Mouse (Mus musculus) gonadal fat pad, adult 2 months (tissue): ENCODE results near the gene Pde1b. TPM values are rescaled to one million over a fixed set of nuclear protein-coding genes. Genes with fewer than 3 reads are reported as not detected.

Experiments used
- DNase-seq: peaks from one replicate; pipeline ENCODE4 v3.0.0-alpha.2; 2012; ENCODE audit warnings: low read depth
- polyA plus RNA-seq: library from polyadenylated mRNA; depleted of rRNA; stranded (reverse); fragments of >200 nt; gene quantifications from 2 replicates; pipeline ENCODE4 v1.2.3, GENCODE M21; 2012; rRNA removed

Pde1b gene
- polyA plus RNA-seq, 1 experiment: 6.6 TPM

DNA sequence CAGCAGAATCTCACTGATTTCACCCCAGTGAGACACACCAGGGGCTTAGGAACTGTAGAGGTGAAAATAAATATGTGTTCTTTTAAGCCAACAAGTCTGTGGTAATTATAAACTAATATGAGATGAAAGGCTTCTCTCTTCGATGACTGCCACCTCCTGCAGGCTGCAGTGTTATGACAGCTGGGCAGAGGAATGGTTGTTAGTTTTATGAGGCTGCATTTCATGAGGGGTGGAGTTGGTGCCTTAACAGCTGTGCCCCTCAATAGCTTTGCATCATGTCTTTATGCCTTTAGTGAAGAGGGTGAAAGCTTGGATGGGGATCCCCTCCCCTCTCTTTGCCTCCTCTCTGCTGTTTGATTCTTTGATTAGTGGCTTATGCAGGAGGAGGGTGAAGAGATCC lies 48.2 kb downstream of the Pde1b start:
- no peak for DNase-seq

DNA sequence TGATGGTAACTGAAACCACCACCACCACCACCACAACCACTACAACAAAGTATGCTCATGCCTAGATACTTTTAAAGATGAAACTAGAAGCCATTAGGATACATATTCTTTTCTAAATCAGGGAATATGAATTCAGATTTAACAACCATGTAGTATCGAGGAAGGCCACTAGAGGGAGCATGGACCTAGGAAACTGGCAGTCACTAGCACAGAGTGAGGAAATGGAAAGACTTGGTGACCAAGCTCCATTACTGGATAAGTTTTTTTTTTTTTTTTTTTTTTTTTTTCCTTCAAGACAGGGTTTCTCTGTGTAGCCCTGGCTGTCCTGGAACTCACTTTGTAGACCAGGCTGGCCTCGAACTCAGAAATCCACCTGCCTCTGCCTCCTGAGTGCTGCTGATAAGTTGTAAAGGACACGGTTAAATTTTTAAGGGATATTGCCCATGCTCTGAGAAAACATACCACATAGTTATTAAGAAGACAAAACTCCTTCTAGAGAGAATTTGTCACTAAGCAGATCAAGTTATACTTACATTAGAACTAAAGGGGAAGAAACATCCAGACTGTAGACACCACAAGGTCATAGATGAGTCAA lies 49.4 kb downstream of the Pde1b start:
- DNase-seq: no peak

DNA sequence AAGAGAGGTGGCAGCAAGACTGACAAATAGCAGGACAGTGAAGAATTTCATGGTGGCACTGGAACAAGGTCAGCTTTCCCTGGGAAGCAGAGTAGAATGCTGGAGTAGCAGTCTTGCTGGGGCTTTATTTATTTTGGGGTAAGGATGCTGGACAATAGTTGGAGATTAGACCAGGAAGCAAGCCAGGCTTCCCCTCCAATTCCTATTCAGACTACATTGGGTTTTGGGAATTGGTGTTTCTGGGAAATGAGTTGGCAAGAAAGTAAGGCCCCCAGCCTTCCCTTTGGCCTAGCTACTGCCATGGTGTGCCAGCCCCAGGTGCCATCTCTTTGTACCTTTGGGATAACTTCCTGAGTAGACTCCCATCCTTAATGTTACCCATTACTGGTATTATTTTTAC lies 62.1 kb downstream of the Pde1b start, which contains the start of gene Glycam1:
Glycam1 (minus strand) TSS at position 101 of the 400 bp plus-strand sequence.
- no peak for DNase-seq

Other genes starting within 250 kb of the Pde1b start
- gene Nfe2, start 244.6 kb upstream of the Pde1b start, polyA plus RNA-seq: 0.63 and 1.8 TPM in 2 replicates
- 134 and 161 TPM in 2 replicates for gene Copz1, start 230.3 kb upstream of the Pde1b start, polyA plus RNA-seq
- 0.39 and 1.4 TPM in 2 replicates for gene Gpr84, start 192.4 kb upstream of the Pde1b start, polyA plus RNA-seq
- 17.8 and 23.7 TPM in 2 replicates for gene Zfp385a, start 162.9 kb upstream of the Pde1b start, polyA plus RNA-seq
- 19.1 and 20.6 TPM in 2 replicates for gene Itga5, start 136.3 kb upstream of the Pde1b start, polyA plus RNA-seq
- 0.55 and 1.2 TPM in 2 replicates for gene Gtsf1, start 72.6 kb upstream of the Pde1b start, polyA plus RNA-seq
- 0.41 TPM in 1 of 2 replicates, not detected in the other for gene Gtsf2, start 54.6 kb upstream of the Pde1b start, polyA plus RNA-seq
- 8.8 and 9.6 TPM in 2 replicates for gene Nckap1l, start 49.2 kb upstream of the Pde1b start, polyA plus RNA-seq
- 44.1 and 46.0 TPM in 2 replicates for gene Ppp1r1a, start 35.0 kb downstream of the Pde1b start, polyA plus RNA-seq
- not detected in 2 replicates for gene Glycam1, start 62.0 kb downstream of the Pde1b start, polyA plus RNA-seq